Mouse (Mus musculus): ENCODE measurements around the gene Mpdu1. TPM values are rescaled to one million over a fixed set of nuclear protein-coding genes. Genes with fewer than 3 reads are reported as not detected.

Mpdu1 gene
- total and polyA plus RNA-seq, 3 experiments, result 60.9 to 259 (median 101) TPM

DNA sequence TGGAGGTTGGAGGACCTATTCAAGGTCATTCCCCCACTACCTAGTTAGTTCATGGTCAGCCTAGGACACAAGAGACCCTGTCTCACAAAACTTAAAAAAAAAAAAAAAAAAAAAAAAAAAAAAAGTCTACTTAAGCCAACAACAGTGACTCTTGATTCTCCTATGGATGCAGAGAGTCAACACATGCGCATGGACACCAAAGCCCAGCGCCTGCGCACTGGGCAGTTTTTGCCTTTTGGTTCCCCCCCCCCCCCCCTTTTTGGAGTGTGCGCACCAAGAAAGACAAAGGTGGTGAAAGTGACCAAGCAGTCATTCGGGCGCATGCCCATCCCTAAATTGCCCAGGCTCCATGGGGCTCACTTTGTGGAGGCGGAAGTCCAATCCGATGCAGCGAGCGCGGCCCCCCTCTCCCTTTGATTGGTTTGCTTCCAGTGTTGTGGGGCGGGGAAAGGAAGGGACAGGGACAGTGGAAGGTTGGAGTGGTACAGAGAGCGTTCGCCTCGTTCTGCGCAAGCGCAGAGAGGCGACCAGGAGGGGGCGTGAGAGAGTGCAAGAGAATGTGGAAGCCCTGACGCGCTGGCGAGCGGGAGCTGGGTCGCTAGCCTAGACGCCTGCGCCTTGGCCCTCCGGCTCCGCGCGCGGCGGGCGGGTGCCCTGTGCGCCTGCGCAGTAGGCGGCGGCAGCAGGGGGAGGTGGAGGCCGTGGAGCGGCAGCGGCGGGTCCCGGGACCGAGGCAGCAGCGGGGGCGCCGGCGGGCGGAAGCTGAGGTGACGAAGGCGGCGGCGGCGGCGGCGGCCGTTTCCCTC lies 30.0 kb downstream of the Mpdu1 start, which contains the start of gene Fxr2 (continued):
- TF ChIP-seq MYB (IDR thresholded peaks at IDR 0.05; ENCODE audit: low read depth, low read length) (no peak), CHD2 (IDR thresholded peaks at IDR 0.05; ENCODE audit: low read length) (no peak), CHD1 (IDR thresholded peaks at IDR 0.05; ENCODE audit: low read depth, low read length) (no peak), MAFK (IDR thresholded peaks at IDR 0.05; ENCODE audit: borderline replicate concordance, low read depth, low read length) (no peak), SIN3A (IDR thresholded peaks at IDR 0.05; ENCODE audit: low read length) (peak; percentile 89), ZC3H11A (IDR thresholded peaks at IDR 0.05; ENCODE audit: low read depth, low read length) (no peak), TBP (IDR thresholded peaks at IDR 0.05; ENCODE audit: low read depth, low read length) (peak; percentile 42), BHLHE40 (IDR thresholded peaks at IDR 0.05; ENCODE audit: borderline replicate concordance, low read depth, low read length) (no peak; the same call in 1 of the 2 replicates), MEF2A (IDR thresholded peaks at IDR 0.05; ENCODE audit: extremely low read depth, insufficient replicate concordance, low read depth, low read length, poor library complexity, severe bottlenecking) (no peak), ZKSCAN1 (IDR thresholded peaks at IDR 0.05; ENCODE audit: low read depth, low read length) (no peak; the same call in 1 of the 2 replicates), GABPA (IDR thresholded peaks at IDR 0.05; ENCODE audit: low read depth, low read length) (no peak), ZMIZ1 (IDR thresholded peaks at IDR 0.05; ENCODE audit: low read depth, low read length) (0 out of 2 replicates have a peak, but pooled peaks have one; percentile 31), USF1 (IDR thresholded peaks at IDR 0.05; ENCODE audit: low read depth, low read length) (no peak; the same call in 1 of the 2 replicates), EP300 (IDR thresholded peaks at IDR 0.05; ENCODE audit: low read depth in 1 of 2, low read length in 2 of 2) (no peak), MAZ (IDR thresholded peaks at IDR 0.05; ENCODE audit: low read depth, low read length) (peak; percentile 55), POLR2AphosphoS5 (IDR thresholded peaks at IDR 0.05; ENCODE audit: borderline replicate concordance, low read depth, low read length) (no peak), ZNF384 (IDR thresholded peaks at IDR 0.05; ENCODE audit: low read depth, low read length) (peak; percentile 96), HCFC1 (IDR thresholded peaks at IDR 0.05; ENCODE audit: low read depth, low read length) (peak; percentile 80), KAT2A (conservative IDR thresholded peaks at IDR 0.05; ENCODE audit: low read depth, low read length) (no peak; the same call in 1 of the 2 replicates), CTCF (IDR thresholded peaks at IDR 0.05 in 2 of 3, conservative IDR thresholded peaks at IDR 0.05 in 1 of 3; ENCODE audit: control insufficient read depth in 1 of 3, insufficient read depth in 1 of 3, low read depth in 2 of 3, low read length in 3 of 3, poor library complexity in 1 of 3, severe bottlenecking in 1 of 3) (peak; percentile 49 to 88 (median 85)), UBTF (IDR thresholded peaks at IDR 0.05; ENCODE audit: borderline replicate concordance, insufficient read depth, low read depth, low read length) (no peak), NRF1 (IDR thresholded peaks at IDR 0.05; ENCODE audit: insufficient read depth, low read depth, low read length, poor library complexity, severe bottlenecking) (peak; percentile 77)

Measured in MEL (cell line).